Mouse (Mus musculus) layer of hippocampus, adult 9-11 months (tissue): Measurements from ENCODE around the gene Tex35.

ENCODE experiments used
- DNase-seq: peaks from one replicate; pipeline ENCODE4 v3.0.0; 2022

Gene Tex35

GRCm38 (mm10) chr1:157108580-157108979 lies at the start of gene Tex35:
Gene Tex35, minus strand, starts transcription at chr1:157108680.
- DNase-seq = no peak

- DNase-seq = no peak
Measured at GRCm38 (mm10) chr1:157153781-157154180, 45.3 kb upstream of the Tex35 start.

DNA sequence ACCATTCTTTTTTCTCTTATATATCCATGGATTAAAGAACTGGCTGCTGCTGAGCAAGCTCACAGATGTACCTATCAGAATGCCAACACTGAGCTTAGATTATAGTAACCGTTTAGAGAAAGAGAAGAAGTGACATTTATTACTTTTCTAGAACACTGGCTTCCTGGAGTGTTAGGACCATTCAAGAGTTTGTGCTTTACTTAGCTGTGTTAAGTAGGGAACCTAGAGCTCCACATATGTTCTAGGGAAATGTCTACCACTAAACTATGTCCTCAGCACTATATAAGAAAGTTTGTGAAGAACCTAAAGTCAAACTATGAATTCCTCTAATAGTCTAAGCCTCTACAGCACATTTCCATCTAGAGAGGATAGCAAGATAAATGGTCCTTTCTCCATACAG lies 41.6 kb upstream of the Tex35 start:
- no peak for DNase-seq

GRCm38 (mm10) chr1:157144621-157145020 lies 36.1 kb upstream of the Tex35 start:
- no peak for DNase-seq

GRCm38 (mm10) chr1:157143326-157143932 lies 34.9 kb upstream of the Tex35 start:
- no peak for DNase-seq

DNA sequence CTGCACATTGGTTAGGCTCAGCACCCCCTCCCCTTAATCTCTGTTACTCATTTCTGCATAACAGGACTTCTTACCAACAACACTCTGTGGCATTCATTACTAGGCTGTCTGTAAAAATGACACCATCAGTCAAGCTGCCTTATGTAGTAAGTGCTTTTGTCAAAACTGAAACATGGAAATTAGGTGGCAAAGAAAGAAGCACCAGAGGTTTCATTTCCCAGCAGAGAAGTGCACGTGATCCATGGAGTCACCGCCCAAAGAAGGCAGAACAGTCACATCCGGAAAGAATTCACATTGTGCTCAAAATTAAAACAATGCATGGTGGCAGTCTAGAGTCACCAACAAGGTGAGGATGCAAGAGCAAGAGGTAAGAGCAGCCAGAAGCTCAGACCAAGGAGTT lies 32.5 kb upstream of the Tex35 start:
- DNase-seq = no peak

GRCm38 (mm10) chr1:157137854-157138241 lies 29.4 kb upstream of the Tex35 start:
- no peak for DNase-seq

DNA sequence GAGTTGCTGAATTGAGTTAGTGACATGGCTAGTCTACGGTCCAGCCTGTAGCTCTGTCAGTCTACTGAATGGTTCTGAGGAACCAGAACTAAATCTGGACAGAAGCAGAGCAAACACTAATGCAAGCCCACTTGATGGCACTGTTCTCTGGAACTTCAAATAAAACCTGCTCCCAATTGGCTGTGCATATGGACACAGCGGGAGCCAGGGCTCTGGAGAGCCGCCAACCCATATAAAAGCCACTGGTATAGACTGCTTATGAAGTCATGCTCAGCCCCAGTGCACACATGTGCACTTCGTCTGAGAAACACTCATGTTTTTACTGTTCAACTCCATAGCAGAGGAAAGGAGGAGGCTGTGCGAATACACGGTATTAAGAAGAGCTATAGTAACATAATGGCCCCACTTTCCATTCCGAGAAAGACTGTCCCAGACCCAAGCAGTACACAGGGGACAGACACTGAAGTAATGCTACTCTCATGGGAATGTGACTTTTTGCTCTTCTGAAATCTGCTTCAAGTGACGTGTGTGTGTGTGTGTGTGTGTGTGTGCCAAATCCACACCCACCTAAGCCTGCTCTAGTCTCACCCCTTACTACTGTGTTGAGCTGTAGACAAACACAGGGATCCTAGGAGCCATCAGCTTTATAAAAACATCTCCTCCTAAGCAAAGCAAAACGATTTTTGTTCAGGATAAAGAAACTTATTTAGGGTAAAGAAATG lies 28.8 kb upstream of the Tex35 start:
- DNase-seq = peak; percentile 48

DNA sequence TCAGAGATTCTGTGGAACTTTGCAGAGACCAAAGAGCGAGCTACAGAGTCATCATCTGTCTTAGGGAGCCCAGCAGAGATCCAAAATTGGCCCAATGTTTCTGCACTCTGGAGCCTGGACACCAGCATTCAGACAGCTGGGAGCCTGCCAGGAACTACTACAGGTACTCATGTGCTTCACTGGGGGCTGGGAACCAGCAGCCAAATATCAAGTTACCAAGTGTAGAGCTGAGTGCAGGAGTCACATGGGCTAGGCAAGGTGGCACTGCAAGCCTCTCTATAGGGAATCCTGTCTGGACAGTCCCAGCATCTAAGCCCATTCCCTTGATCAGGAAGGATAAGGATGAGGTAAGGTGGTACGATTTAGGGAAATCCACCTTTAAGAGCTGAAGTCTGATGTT lies 19.7 kb upstream of the Tex35 start:
- no peak for DNase-seq

DNA sequence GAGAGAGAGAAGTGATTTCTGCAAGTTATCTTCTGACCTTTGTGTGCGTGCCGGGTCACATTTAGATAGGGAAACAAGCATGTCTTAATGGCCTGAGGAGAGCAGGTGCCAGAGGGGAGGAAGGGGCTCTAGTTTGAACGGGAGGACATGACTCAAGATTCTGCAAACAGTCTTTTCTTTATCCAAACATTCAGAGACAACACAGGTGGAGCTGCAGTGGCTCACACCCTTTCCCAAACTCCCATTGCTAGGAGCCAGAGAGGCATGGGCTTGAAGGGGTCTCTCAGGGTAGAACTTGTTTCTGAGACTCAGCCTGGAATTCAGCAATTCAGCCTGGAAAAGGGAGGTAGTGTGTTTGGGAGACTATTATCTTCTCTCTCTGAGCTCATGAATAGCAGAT lies 15.4 kb upstream of the Tex35 start:
- DNase-seq = no peak

- no peak for DNase-seq
Measured at GRCm38 (mm10) chr1:157119168-157119567, 10.7 kb upstream of the Tex35 start.

DNA sequence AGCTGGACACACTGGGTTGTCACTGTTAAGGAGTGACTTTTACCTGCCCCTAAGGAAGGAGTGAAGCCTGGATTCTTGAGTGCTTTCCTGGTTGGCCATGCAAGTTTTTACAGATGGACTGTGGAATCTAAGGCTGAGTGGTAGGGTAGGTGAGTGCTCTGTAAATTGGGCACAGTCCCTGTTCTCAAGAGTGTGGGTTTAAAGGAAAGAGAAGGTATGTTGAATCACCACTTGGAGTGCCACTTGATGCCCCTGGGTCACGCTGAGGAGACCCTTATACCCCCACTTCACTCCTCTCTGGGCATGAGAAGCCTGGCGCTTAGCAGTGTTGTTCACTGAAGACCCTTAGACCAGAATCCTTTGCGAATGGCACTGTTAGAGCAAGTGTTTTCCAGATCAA lies 9.0 kb upstream of the Tex35 start:
- no peak for DNase-seq

- DNase-seq = peak; percentile 10
Measured at GRCm38 (mm10) chr1:157114492-157114891, 6.0 kb upstream of the Tex35 start.

DNA sequence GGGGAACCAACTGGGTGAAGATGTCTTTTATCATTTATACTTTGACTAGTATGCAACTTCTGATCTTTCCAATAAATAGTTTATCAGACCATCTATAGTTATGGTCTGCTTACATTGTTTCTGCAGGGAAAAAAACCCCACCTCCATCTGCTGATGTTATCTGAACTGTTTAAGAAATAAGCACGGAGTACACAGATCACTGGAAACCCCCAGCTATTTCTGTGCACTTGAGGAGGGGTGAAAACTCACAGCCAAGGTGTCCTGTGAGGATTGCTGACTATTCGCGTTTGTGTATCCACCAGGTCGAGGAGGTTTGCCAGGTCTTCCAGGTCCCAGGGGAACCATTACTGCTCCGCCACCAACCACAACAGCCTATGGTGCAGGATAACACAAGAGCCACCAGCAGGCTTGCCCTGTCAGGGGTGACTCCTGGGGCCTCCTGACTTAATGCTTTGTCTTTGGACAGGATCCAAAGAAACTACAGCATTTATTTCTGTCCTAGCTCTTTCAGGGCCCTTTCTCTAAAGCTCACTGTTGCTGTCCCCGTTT lies 1.9 kb upstream of the Tex35 start:
- DNase-seq = no peak

DNA sequence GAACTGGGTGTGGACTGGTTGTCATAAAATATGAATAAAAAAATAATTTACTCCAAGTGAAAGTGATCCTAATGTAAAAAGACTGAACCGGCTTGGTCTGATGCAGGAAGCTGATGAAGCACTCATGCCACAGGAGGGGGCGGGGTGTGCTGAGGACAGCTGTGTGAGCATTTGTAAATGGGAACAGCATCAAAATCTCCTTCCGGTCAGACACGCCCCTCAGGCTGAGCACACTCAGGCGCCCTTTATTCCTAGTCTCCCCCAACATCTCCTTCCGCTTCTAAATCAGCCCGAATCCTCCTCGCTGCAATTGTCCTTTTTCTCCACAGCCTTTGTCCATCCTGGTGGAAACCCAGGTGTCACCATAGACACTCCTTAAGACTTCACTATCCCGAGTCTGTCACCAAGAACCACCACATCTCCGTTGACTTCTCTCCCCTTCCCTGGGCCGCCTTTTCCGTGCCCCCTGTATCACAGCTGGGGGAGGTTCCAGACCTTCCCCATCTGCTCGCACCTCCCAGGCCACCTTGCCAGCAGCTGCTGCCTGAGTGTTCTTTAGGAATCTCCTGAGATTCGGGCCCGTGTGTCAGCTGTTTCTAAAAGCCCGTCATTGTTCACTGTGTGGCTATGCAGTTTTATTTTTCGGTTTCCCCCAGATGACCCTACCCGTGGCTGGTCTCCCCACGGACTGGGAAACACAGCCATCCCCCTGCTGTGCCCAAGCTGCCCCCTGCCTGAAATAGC lies 7.2 kb downstream of the Tex35 start:
- no peak for DNase-seq

DNA sequence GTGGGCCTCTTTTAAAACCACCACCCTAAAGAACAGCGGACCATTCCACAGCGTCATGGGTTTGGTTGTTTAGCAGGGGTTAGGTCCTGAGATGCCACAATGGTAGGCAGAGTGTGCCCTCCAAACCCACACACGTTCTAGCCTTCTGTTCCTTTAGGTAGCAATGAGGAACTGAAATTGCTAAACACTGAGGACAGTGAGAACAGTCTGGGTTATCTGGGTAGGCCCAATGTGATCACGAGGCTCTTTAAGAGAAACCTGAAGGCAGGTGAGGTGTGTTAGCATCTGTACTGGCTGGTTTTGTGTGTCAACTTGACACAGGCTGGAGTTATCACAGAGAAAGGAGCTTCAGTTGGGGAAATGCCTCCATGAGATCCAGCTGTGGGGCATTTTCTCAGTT lies 12.9 kb downstream of the Tex35 start:
- DNase-seq = no peak

DNA sequence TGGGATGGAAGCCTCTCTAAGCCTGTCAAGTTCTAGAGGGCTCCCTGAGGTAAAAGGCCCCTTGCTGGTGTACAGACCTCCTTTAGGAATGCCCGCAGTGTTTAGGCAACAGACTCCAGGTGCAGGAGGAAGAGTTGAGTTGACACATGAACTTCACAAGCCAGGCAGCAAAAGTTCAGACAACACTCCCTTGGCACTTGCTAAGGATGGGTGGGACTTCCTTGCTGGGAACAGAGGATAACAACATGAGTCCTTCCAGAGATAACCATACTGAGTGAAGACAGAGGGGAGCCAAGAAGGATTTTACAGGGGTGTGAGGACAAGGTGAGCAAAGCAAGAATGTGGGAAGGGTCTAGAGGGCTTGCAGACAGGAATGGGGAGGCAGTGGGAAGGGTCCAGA lies 15.9 kb downstream of the Tex35 start:
- DNase-seq = no peak

GRCm38 (mm10) chr1:157092140-157092539 lies 16.3 kb downstream of the Tex35 start:
- DNase-seq = no peak

- no peak for DNase-seq
Measured at GRCm38 (mm10) chr1:157090835-157091234, 17.6 kb downstream of the Tex35 start.

GRCm38 (mm10) chr1:157086097-157086994 lies 22.1 kb downstream of the Tex35 start:
- DNase-seq = no peak

DNA sequence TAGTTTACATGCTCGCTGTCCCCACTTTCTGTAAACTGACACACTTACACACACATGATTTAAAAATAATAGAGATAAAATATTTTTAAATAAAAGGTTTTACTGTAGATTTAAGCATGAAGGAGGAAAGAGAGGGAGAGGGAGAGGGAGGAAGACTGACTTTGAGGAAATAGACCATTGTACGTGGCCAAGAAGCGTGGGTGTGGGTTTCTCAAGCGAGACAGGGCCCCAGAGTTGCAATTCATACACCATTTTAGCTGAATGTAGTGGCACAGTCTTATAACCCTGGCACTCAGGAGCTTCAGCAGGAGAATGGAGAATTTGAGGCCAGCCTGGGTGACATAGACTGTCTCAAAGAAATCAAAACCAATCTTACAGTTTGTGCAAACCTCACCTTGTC lies 25.5 kb downstream of the Tex35 start:
- no peak for DNase-seq

- DNase-seq = no peak
Measured at GRCm38 (mm10) chr1:157081999-157082398, 26.5 kb downstream of the Tex35 start.
